Mouse (Mus musculus) cerebellum, adult 8-10 months (tissue): ENCODE measurements around the gene Cygb.
"Not testable (repeated sequence)": the region's sequence is repeated elsewhere in the genome, so short reads cannot be mapped to it uniquely, and the experiment has no call there.

Experiments
- DNase-seq: peaks from one replicate; pipeline ENCODE4 v3.0.0; 2022

Cygb gene

DNA sequence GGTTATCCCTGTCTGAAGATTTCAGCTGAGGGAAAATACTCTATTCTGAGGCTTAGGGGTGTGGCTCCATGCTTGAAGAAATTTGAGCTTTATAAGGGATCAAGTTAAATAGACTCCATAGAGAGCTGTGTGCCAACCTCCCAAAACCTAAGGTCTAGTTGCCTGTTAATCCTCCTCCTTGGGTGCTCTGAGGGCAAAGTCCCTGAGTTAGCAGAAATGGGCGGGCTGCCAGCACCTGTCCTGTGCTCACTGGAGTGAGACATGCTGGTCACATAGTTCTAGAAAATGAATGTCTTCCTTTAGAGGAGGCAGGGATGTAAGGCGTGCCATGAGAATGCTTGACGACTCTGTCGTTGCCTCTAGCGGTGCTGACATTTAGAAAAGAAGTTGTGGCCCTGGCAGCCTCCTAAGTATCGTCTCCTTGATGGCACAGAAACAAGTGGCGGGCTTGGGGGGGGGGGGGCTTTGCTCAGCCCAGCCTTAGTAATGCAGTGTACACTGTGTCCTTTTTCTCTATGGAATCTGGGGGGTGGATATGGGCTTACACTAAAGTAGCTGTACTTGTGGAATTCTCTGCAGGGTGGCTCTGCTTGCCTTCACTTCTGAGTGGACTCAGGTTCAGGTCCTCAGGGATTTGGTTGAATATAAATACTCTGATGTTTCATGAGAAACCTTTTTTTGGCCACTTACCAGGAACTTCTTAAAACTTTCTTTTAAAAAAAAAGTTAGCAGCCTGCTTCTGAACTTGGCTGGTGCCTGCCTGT is 20.7 kb upstream of the Cygb start:
- DNase-seq: no peak

DNA sequence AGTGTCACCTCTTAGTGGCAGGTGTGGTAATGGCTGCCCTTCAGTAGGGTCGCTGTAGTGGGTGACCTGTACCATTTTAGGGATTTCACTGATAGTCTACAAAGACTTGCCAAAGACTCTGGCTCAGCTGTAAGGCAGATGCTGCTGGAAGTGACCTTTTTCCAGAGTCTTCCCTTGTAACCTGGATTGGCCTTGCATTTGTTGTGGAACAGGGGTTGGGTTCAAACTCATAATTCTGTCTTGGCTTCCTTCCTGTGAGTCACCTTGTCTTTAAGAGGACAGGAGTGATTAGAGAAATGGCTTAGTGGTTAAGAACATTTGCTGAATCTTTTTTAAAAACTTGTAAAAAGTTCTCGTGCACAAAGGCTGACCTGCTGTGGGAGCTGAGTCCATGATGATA is 19.3 kb upstream of the Cygb start:
- no peak for DNase-seq

DNA sequence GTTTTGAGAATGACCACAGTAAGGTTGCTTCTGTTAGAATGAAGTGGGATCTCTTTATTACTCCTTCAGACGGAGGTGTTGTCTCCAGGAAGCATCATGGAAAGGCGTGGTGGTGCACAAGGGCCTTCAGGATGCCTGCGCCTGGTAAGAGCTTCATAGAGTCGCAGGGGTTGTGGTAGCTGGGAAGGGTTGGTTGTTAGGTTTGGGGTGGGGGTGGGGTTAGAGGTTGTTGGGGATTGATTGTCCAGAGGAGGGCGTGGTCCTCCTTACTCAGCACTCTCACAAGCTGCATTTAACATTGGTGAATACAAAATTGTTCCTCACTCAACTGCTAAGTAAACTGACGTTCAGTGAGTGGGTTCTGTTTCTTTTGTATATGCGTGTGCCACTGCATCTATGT is 18.5 kb upstream of the Cygb start:
- no peak for DNase-seq

DNA sequence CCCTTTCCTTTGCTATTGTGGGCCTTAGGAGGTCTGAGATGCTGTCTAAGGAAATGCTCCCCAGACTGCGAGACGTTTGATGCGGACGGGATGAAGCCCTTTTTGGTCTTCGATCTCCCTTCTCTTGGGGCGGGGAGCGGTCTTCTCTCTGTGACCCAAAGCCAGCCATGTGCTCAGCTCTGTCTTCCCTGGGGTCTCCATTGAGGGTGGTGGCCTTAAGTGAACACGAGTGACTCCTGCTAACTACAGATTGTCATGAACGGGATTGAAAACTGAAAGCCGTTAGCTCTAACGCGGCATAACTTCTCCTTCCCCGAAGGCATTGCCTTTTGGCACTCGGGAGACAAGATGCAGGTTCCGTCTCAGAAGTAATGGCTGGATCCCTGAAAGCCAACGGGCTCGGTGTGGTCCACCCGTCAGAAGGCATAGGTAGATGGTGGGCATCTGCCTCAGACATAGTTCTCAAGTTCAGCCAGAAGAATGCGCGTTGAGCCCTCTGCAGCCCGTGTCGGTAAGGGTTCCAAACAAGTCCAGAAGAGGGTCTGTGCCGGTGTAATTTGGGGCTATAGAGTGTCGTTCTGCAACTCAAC is 17.8 kb upstream of the Cygb start:
- no peak for DNase-seq

- DNase-seq: peak; percentile 98
Observed at GRCm38 (mm10) chr11:116671112-116671844, 17.2 kb upstream of the Cygb start.

- no peak for DNase-seq
Observed at GRCm38 (mm10) chr11:116670386-116670785, 16.3 kb upstream of the Cygb start.

DNA sequence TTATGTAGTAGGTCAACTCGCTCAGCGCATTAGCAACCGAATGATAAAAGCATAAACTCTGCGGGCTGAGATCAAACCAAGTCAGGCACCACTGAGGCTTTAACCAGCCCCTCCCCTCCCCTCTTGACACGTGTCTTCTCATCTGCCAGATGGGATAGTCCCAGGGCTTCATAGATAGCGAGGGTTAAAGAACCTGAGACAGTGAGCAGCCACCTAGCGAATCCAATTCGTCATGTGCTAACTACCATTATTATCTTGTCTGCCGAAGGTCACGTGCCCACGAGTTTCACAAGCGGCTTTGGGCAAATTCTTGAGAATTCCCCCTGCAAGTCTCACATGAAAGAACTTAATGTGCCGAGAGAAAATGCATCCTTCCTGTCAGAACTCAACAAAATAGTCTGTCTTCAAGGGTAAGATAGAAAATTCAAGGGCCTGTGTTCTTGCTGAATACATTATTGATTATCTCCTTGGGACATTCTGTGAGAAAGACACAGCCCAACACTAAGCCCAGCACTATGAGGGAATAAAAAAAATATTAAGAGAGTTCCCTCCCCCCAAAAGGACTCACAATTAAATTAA is 15.8 kb upstream of the Cygb start:
- DNase-seq: no peak

GRCm38 (mm10) chr11:116669316-116669715 is 15.2 kb upstream of the Cygb start:
- DNase-seq: no peak

DNA sequence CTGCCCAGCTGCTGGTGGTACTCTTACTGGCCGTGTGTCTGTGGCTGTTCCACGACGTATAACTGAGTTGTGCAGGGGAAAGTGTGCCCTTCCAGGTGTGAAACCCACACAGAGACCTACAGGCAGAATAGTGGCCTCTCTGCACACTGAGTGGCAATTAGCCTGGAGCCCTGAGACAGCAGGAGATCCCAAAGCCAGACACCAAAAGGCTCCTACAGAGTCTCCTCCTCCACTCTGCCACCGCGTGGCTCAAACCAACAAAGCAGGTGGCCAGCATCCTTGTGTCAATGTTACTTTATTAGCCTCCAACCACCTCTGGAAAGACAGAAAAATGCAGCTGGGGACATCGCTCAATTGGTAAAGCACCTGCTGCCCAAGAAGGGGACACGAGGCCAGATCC is 14.7 kb upstream of the Cygb start:
- no peak for DNase-seq

DNA sequence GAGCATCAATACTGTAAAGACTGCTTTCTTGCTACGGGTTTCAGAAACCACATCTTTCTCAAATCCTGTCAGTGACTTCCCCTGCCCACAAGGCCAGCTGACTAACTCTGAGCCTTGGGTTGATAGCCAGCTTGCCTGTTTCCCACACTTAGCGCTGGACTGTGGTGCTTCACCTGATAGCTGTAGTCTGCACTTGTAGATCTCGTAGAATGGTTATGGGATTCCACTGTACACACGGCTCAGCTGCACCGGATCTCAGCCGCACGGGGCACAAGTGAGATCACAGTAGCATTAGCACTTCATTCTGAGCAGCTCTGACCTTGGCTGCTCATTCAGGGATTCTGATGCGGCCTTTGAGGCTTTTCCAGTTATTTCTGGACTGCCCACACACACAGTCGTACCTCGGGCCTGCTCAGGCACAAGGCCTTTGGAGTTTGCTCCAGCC is 14.3 kb upstream of the Cygb start:
- DNase-seq: no peak

GRCm38 (mm10) chr11:116667930-116668329 is 13.8 kb upstream of the Cygb start:
- DNase-seq: no peak

GRCm38 (mm10) chr11:116667012-116667411 is 12.9 kb upstream of the Cygb start:
- not testable (repeated sequence) for DNase-seq

GRCm38 (mm10) chr11:116666566-116666965 is 12.5 kb upstream of the Cygb start:
- no peak for DNase-seq

DNA sequence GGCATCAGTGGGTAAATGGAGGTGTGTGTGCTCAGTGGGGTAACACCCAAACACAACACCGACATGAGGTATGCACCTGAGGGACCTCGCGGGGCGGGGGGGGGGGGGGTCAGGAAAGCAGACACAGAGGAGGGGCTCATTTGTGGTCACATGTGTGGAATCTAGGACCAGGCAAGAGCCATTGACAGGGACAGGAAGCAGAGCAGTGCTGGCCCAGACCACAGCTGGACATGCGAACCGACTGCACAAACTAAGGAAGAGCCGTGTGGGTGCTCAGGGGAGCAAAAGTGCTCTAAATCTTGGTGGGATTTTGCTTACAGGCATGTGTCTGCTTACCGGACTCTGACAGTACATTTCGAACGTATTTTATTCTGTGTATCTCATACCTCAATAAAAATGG is 11.2 kb upstream of the Cygb start:
- no peak for DNase-seq

- no peak for DNase-seq
Observed at GRCm38 (mm10) chr11:116661948-116662377, 7.8 kb upstream of the Cygb start.

GRCm38 (mm10) chr11:116661291-116661947 is 7.3 kb upstream of the Cygb start:
- no peak for DNase-seq

GRCm38 (mm10) chr11:116660181-116660580 is 6.1 kb upstream of the Cygb start:
- DNase-seq: no peak

DNA sequence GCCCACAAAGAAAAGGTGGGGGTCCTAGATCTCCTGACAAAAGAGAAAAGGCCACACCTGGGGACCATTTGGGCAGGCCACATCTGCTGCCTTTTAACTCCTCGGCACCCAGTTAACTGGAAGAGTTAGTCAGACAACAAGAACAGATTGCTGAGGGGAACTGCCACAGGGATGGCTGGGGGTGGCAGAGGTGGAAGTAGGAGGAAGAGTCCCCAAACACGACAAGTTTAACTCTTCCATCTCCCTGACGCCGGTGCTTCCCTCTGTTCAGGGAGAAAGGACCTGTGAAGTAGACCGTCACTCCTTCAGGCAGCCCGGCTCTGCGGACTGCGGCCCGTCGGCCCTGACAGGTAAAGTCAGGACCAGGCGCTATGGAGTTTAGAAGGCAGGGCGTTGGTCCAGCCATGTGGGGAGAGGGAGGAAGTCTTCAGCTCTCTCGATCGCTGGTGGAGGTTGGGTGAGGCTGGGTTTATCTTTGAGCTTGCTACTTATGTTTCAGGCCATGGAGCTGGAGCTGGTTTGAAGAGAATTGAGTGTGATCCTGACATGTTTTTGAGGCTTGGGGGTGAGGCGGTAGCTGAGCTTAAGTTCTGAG is 5.0 kb upstream of the Cygb start:
- no peak for DNase-seq

GRCm38 (mm10) chr11:116658238-116658637 is 4.1 kb upstream of the Cygb start:
- DNase-seq: no peak

- peak; percentile 90 for DNase-seq
Observed at GRCm38 (mm10) chr11:116657311-116658223, 3.5 kb upstream of the Cygb start.
